Mouse (Mus musculus) heart, embryonic 11.5 days (tissue): Measurements from ENCODE around the gene Galnt2. TPM values are rescaled to one million over a fixed set of nuclear protein-coding genes. Genes with fewer than 3 reads are reported as not detected.
A peak's percentile ranks its signal among the peaks of the same experiment; 100 is the strongest.

Experiments
- ATAC-seq: fragments of 200-750 bp; cut with Nextera tagmentation; replicated peaks from 2 replicates; pipeline ENCODE4 v1.8.0; 2017; ENCODE audit warnings: moderate library complexity; ENCODE audit not compliant: insufficient number of reproducible peaks, low FRiP score, low TSS enrichment
- H3K27ac ChIP-seq: fragments of 300-500 bp; sonication (generic); 2 replicates; pipeline ENCODE4 v1.5.1; 2014; ENCODE audit warnings: mild to moderate bottlenecking, low read depth, low read length
- H3K27me3 ChIP-seq: fragments of 300-500 bp; sonication (generic); 2 replicates; pipeline ENCODE4 v1.6.1; 2014; ENCODE audit warnings: mild to moderate bottlenecking, low read length, mixed read lengths; ENCODE audit not compliant: control insufficient read depth, insufficient read depth
- H3K36me3 ChIP-seq: fragments of 300-500 bp; sonication (generic); 2 replicates; pipeline ENCODE4 v1.6.1; 2014; ENCODE audit warnings: mild to moderate bottlenecking, low read length, moderate library complexity, mixed read lengths; ENCODE audit not compliant: control insufficient read depth, insufficient read depth
- H3K4me1 ChIP-seq: fragments of 300-500 bp; sonication (generic); 2 replicates; pipeline ENCODE4 v1.6.1; 2014; ENCODE audit warnings: low read length; ENCODE audit not compliant: control insufficient read depth, insufficient read depth
- H3K4me2 ChIP-seq: fragments of 300-500 bp; sonication (generic); 2 replicates; pipeline ENCODE4 v1.6.1; 2014; ENCODE audit warnings: mild to moderate bottlenecking, moderate library complexity
- H3K4me3 ChIP-seq: fragments of 300-500 bp; sonication (generic); 2 replicates; pipeline ENCODE4 v1.5.1; 2014; ENCODE audit warnings: low read depth, low read length
- H3K9ac ChIP-seq: fragments of 300-500 bp; sonication (generic); 2 replicates; pipeline ENCODE4 v1.6.1; 2014; ENCODE audit warnings: mild to moderate bottlenecking, low read depth, low read length, moderate library complexity
- H3K9me3 ChIP-seq: fragments of 300-500 bp; sonication (generic); replicated peaks from 2 replicates; pipeline ENCODE4 v1.6.1; 2016; ENCODE audit warnings: low read length; ENCODE audit not compliant: control insufficient read depth
- WGBS: fragments of 180-500 bp; shearing (Covaris S2); extraction: QIAGEN DNeasy Blood & Tissue Kit; methylation state at CpG from one replicate; pipeline ENCODE4 v1.1.7; 2014; ENCODE audit not compliant: insufficient replicate concordance; 5-methylcytosine and 5-hydroxymethylcytosine counted together
- polyA plus RNA-seq: library from polyadenylated mRNA; unstranded; fragments of >200 nt; fragmentation: Nextera tagmentation; extraction: Ambion mirVana; gene quantifications from 2 replicates; pipeline ENCODE4 v1.2.1, GENCODE M21; 2014

Galnt2 gene
- polyA plus RNA-seq, 1 experiment from 2014 or later = 63.2 TPM

DNA sequence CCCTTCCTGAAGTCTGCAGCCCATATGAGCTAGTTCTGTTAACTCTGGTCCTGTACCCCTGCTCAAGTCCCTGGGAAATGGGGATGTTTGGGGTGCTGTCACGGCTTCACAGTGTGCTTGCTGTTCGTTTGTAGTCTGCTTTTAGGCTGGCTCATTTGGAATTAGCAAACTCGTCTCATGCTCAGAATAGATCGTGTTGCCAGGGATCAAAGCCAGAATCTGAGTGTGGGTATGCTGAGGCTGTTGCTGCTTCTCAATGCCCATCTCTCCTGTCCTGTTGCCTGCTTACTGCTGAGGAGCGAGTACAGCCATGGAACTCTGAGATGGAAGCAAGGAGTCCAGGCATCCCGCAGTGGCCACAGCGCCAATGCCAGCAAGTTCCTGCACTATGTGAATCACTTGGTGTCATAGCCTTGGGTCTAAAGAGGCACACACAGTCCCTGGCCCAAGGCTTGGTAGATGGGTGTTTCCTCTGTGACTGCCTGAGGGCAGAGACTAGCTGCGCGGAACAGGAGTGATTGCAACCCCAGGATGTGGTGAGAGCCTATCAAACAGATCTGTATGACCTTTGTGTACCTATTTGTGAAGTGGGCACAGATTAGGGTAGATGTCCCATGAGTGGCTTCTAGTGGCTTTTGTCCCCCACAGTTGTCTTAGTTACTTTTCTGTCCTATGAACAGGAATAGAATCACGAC lies 44.3 kb downstream of the Galnt2 start:
- Histone ChIP-seq H3K4me2 (no peak overlapping the region), H3K9ac (no peak overlapping the region), H3K27me3 (no peaks in the 10 kb centered on the region), H3K4me3 (no peak overlapping the region), H3K9me3 (no peaks in the 10 kb centered on the region), H3K36me3 (no peaks in the 10 kb centered on the region), H3K27ac (no peak overlapping the region), H3K4me1 (peaks cover 17% of the 10 kb centered on the region)
- 88% methylated on average over 10 of the region's 10 CpGs for WGBS
- no peak for ATAC-seq

DNA sequence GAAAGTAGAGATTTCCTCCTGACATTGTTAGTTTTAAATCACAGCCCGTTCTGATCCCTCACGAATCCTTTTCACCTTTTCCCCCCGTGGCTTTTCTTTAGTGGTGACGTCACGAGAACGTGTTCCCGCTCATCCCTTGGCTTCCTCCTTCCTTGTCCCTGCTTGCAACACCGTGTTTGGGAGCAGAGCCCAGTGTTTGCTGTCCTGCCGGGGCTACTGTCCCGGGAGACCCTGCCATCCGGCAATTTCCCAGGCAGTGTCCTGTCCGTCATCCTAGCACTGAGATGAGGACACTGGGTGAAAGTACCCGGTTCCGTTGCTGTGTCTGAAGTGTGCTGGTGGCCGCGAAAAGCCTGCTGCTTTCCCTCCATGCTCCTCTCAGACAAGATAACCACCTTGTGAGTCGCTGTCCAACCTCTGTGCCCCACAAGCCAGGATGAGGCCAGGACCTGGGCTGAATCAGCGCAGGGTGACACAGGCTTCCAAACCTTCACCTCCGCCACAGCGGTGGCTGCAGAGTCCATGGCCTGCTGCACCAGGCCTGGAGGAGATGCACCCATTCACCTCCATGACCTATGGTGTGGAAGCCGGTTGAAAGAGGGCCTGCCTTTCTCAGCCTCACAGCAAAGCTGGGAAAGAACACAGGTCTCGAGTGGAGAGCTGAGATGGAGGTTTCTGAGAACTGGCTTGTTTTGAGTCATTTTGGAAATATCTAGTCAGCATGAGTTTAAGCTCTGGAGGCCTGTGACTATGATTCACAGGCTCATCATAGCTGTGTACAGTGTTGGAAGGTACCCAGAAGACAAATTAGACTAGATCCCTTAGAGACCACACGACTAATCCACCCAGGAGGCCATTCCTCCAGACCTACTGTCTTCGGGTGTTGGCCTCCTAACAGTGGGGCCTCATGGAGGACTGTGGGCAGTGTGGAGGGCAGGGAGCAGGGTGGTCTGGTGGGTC lies 47.0 kb downstream of the Galnt2 start:
- Histone ChIP-seq H3K27me3 (no peaks in the 10 kb centered on the region), H3K4me1 (peaks cover 32% of the 10 kb centered on the region), H3K4me2 (no peak overlapping the region), H3K9ac (no peak overlapping the region), H3K27ac (no peak overlapping the region), H3K4me3 (no peak overlapping the region), H3K36me3 (no peaks in the 10 kb centered on the region), H3K9me3 (no peaks in the 10 kb centered on the region)
- no peak for ATAC-seq
- WGBS = 70% methylated on average over 24 of the region's 24 CpGs

DNA sequence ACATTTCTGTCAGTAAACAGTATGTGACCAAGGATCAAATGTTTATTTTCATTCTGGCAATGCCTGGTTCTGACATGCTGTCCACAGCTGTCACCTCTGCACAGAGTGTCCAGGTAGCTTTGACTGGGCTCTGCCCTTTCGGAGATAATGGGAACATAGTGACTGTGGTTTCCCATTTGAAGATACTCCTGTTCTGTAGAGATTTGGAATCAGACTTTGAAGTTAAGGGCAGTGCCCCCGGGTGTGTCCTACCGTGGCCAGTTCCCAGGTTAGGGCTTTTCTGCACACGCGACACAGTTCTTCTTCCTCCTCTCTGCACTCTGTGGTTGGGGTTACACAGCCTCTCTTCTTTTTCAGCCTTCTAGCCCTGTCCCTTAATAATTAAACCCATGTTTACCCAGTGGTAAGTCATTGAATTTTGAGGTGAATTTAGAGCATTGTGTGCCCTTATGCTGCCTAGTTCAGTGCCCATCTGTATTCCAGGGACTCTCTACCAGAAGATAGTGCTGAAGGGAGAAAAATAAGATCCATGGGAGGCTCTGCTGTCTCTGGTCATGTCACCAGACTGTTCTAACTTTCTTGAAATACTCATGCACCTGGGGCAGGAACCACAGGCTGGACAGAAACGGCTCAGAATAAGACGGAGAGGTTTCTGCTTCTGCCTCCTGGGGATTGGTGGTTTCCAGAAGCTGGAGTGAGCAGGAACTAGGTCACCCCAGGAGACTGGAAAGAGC lies 47.9 kb downstream of the Galnt2 start:
- Histone ChIP-seq H3K4me1 (peaks cover 41% of the 10 kb centered on the region), H3K9ac (no peak overlapping the region), H3K27me3 (no peaks in the 10 kb centered on the region), H3K36me3 (no peaks in the 10 kb centered on the region), H3K9me3 (no peaks in the 10 kb centered on the region), H3K27ac (no peak overlapping the region), H3K4me2 (no peak overlapping the region), H3K4me3 (no peak overlapping the region)
- no peak for ATAC-seq
- WGBS = 82% methylated on average over 7 of the region's 7 CpGs

DNA sequence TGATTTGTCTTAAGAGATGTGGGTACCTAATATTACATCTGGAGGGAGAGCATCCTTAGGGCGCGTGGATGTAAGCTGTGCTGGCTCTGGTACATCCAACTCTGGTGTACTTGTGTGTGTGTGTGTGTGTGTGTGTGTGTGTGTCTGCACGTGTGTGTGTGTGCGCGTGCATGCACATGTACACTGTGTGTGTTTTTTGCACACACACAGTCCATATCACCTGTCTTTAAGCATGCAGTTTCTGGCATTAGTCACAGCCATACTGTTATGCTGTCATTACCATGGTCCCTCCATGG lies 48.4 kb downstream of the Galnt2 start:
- H3K9me3 ChIP-seq = no peaks in the 10 kb centered on the region
- no peak for ATAC-seq
- no peak overlapping the region for H3K4me3 ChIP-seq
- H3K27ac ChIP-seq = no peak overlapping the region
- no peaks in the 10 kb centered on the region for H3K36me3 ChIP-seq
- WGBS = 93% methylated on average over 5 of the region's 5 CpGs
- no peak overlapping the region for H3K4me2 ChIP-seq
- H3K9ac ChIP-seq = no peak overlapping the region
- no peaks in the 10 kb centered on the region for H3K27me3 ChIP-seq
- H3K4me1 ChIP-seq = peaks cover 46% of the 10 kb centered on the region

DNA sequence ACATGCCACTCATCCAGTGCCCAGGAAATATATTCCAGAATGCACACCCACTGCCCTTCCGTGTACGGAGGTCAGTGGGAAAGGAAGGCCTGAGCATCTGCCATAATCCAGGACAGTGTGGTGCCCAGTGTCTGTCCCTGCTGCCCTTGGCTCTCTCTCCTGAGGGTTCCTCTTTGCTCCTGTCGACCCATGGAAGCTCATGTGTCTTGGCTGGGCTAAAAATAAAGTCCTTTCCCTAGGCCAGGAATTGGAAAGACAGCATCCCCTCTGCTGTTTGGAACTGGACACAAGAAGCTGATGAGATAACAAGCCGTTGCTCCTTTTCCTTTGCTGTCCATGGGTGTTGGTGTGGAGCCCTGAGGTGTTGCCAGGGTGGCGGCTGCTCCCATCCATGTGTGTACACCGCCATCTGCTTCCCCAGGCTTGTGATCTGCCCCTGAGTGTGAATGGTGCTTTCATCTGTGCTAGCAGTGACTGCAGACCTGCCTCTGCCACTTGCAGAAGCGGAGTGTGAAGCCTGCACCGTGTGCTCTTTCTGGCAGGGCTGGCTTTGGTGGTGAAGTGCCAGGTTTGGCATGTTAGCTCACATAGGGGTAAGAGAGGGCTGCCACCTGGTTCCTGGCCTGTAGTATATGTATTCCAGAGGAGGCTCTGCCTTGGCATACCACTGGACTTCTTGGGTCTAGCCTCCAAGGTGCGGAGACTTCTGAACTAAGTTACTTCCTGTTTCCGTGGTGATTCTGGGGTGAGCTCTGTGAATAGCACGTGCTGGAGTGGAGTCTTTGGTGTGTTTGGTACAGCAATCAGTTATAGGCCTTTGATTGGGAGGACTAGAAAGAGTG lies 50.7 kb downstream of the Galnt2 start:
- Histone ChIP-seq H3K9ac (no peak overlapping the region), H3K9me3 (no peaks in the 10 kb centered on the region), H3K4me2 (0 out of 2 replicates have a peak overlapping the region, but pooled peaks have one; percentile 2), H3K4me3 (no peak overlapping the region), H3K36me3 (no peaks in the 10 kb centered on the region), H3K27me3 (no peaks in the 10 kb centered on the region), H3K27ac (peak overlapping the region; percentile 36), H3K4me1 (peaks cover 64% of the 10 kb centered on the region)
- ATAC-seq = no peak
- 52% methylated on average over 11 of the region's 11 CpGs for WGBS

DNA sequence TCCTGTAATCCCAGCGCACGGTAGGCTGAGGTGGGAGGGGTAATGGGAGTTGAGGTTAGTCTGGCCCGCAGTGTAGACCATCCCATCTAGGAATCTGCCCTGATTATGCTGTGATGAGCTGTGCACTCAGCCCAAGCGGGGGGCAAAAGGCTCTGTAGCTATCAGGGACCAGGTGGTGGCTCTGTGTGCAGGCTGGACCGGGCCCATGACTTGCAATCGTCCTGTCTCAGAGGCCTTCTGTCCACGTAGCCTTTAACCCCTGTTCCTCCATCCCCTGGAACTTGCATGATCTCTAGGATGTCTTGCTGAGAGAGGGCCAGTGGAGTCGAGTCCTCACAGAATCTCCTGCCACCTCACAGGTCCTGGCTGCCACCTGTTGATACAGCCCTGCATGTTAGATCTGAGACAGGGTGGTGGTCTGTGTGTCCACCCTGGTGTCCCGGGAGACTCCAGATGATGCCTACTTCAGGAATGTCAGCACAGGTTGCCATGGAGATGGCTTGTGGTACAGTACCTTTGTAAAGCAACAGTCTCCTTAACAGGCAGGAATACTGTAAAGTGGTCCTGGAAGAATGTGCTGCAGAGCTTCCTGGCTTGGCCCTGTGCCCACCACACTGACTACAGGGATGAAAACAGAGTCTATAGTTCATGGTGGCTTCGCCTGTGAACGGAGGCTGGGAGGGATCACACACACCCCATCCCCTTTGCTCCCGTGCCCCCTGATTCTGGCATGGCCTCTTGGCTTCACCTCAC lies 51.9 kb downstream of the Galnt2 start:
- no peaks in the 10 kb centered on the region for H3K27me3 ChIP-seq
- peaks cover 72% of the 10 kb centered on the region for H3K4me1 ChIP-seq
- ATAC-seq = no peak
- no peak overlapping the region for H3K9ac ChIP-seq
- no peak overlapping the region for H3K4me3 ChIP-seq
- peak overlapping the region; percentile 70; the same call in 1 of the 2 replicates for H3K27ac ChIP-seq
- 77% methylated on average over 12 of the region's 12 CpGs for WGBS
- H3K9me3 ChIP-seq = no peaks in the 10 kb centered on the region
- no peak overlapping the region for H3K4me2 ChIP-seq
- no peaks in the 10 kb centered on the region for H3K36me3 ChIP-seq

DNA sequence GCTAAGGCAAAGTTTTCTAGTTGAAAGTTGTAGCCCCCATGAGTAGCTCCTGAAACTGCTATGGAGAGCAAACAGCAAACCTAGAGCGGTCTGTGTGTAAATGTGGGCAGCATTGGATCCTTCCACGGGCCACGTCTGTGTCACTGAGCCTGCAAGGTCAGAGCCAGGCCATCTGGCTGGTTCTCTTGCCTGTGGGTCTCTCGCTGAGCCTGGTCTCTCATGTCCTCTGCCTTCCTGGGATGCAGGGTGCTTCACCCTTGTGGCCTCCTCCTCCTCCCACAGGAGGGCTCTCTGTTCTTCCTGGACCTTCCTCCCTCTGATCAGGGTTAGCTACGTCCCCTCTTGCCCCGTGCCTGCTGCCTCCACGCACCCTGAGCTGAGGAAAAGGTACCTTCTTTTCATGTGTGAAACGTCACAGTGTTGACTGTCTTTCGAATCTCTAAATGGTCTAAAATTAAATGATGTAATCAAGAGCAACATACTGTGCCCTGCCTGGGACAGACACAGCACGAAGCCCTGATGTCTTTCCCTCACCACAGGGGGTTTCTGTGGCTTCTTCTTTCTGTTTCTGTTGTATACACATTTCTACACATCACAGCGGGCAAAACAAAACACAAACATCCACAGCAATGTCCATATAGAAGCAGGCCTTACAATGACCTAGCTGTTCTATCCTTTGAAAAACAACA lies 52.6 kb downstream of the Galnt2 start:
- H3K9me3 ChIP-seq = no peaks in the 10 kb centered on the region
- WGBS = 66% methylated on average over 11 of the region's 11 CpGs
- no peak for ATAC-seq
- peak overlapping the region; percentile 35; the same call in 1 of the 2 replicates for H3K9ac ChIP-seq
- no peak overlapping the region for H3K4me3 ChIP-seq
- H3K27me3 ChIP-seq = no peaks in the 10 kb centered on the region
- H3K36me3 ChIP-seq = no peaks in the 10 kb centered on the region
- no peak overlapping the region for H3K4me2 ChIP-seq
- peaks cover 72% of the 10 kb centered on the region for H3K4me1 ChIP-seq
- H3K27ac ChIP-seq = peak overlapping the region; percentile 70
